Comparison of ENCODE assay signal across 23 mouse cellular contexts in genomic region chrX:167332607-167333006, GRCm38 (mm10). TPM values are rescaled to one million over a fixed set of nuclear protein-coding genes. Genes with fewer than 3 reads are reported as not detected.
A peak's percentile ranks its signal among the peaks of the same experiment; 100 is the strongest.
DNase-seq lines count a peak whose midpoint lies in the region; ATAC-seq and TF ChIP-seq lines count a peak whose summit lies in the region.
"Had no signal": no experiment of that assay in that cellular context is flagged by ENCODE, and none has a peak within 500 bp of the region (broad histone marks: within the 10 kb centered on the region; RNA-seq: fewer than 3 reads in every experiment).

No protein-coding gene starts in this region.

- 20% methylated on average over 1 of the region's 1 CpGs for WGBS in heart, embryonic 14.5 days
- WGBS in liver, embryonic 14.5 days (ENCODE audit: insufficient replicate concordance): no CpG with 5 or more reads among the region's 1 CpGs

- no peak for TF ChIP-seq EP300 in liver, embryonic 14.5 days (IDR thresholded peaks at IDR 0.05; ENCODE audit: low read depth)

- no peaks in the 10 kb centered on the region for H3K9me3 ChIP-seq in heart, embryonic 14.5 days (ENCODE audit: control insufficient read depth, low read length)
- no peaks in the 10 kb centered on the region for H3K9me3 ChIP-seq in liver, embryonic 14.5 days (ENCODE audit: control insufficient read depth, low read length)
- H3K9me3 ChIP-seq: hindbrain, embryonic 10.5 days; limb, embryonic 13.5 days; midbrain, embryonic 13.5 days; neural tube, embryonic 15.5 days had no signal

- H3K9ac ChIP-seq in heart, embryonic 14.5 days (ENCODE audit: low read length): no peak overlapping the region
- no peak overlapping the region for H3K9ac ChIP-seq in liver, embryonic 14.5 days (replicated peaks)
- H3K9ac ChIP-seq: limb, embryonic 13.5 days; midbrain, embryonic 13.5 days; neural tube, embryonic 15.5 days had no signal

- no peak for TF ChIP-seq CTCF in layer of hippocampus, adult 2 months (conservative IDR thresholded peaks at IDR 0.05)
- no peak for TF ChIP-seq CTCF in liver, embryonic 14.5 days (IDR thresholded peaks at IDR 0.05; ENCODE audit: low read depth)

- H3K36me3 ChIP-seq in heart, embryonic 14.5 days (ENCODE audit: control insufficient read depth, insufficient read depth, low read length): no peaks in the 10 kb centered on the region
- no peaks in the 10 kb centered on the region for H3K36me3 ChIP-seq in liver, embryonic 14.5 days (replicated peaks; ENCODE audit: control insufficient read depth, insufficient read depth, low read depth)
- H3K36me3 ChIP-seq: hindbrain, embryonic 10.5 days; limb, embryonic 13.5 days; midbrain, embryonic 13.5 days; neural tube, embryonic 15.5 days had no signal

- H3K4me1 ChIP-seq in heart, embryonic 14.5 days (ENCODE audit: control insufficient read depth in 2 of 2, insufficient read depth in 2 of 2, low read length in 2 of 2): peaks cover 0 to 2% of the 10 kb centered on the region in 2 experiments; a peak in 1 of 4 replicates
- H3K4me1 ChIP-seq in liver, embryonic 14.5 days (replicated peaks; ENCODE audit: control insufficient read depth in 2 of 2, insufficient read depth in 2 of 2, low read length in 1 of 2): no peaks in the 10 kb centered on the region
- H3K4me1 ChIP-seq: hindbrain, embryonic 10.5 days; limb, embryonic 13.5 days; midbrain, embryonic 13.5 days; neural tube, embryonic 15.5 days had no signal

- H3K27ac ChIP-seq in heart, embryonic 14.5 days (replicated peaks in 1 of 2; ENCODE audit: control insufficient read depth in 1 of 2, insufficient read depth in 1 of 2, low read depth in 2 of 2, low read length in 2 of 2): peak overlapping the region in 1 of 2 experiments; percentile 6; a peak in 2 of 4 replicates
- H3K27ac ChIP-seq in layer of hippocampus, adult 2 months: peak overlapping the region; percentile 55
- no peak overlapping the region for H3K27ac ChIP-seq in liver, embryonic 14.5 days
- H3K27ac ChIP-seq: gastrocnemius, adult 2 months; heart, adult 2 months; hindbrain, embryonic 10.5 days; limb, embryonic 13.5 days; midbrain, embryonic 13.5 days; neural tube, embryonic 15.5 days had no signal

- no peak for DNase-seq in heart, adult 11 months
- DNase-seq in layer of hippocampus, adult 2 months (ENCODE audit: low spot score in 2 of 2): no peak
- DNase-seq in layer of hippocampus, postnatal 36 days: no peak
- DNase-seq in R1 (ENCODE audit: low read depth, low spot score): peak; percentile 18
- DNase-seq in liver, embryonic 14.5 days (ENCODE audit: low read depth in 3 of 3, low spot score in 3 of 3): no peak
- DNase-seq in adrenal gland, adult 18-20 months (ENCODE audit: low spot score in 2 of 2): no peak
- DNase-seq in adrenal gland, adult 2 months: no peak
- DNase-seq: B cell, adult 2 months; cerebellum, postnatal 10 days; gastrocnemius, adult 2 months; heart, adult 2 months; kidney, adult 9 months; layer of hippocampus, adult 9-11 months; right cerebral cortex, postnatal 4 days; thymus, postnatal 14 days had no signal

- no peak overlapping the region for H3K4me3 ChIP-seq in heart, embryonic 14.5 days (ENCODE audit: control insufficient read depth in 1 of 2, insufficient read depth in 1 of 2, low read depth in 1 of 2, low read length in 2 of 2)
- H3K4me3 ChIP-seq in layer of hippocampus, adult 2 months: no peak overlapping the region
- no peak overlapping the region for H3K4me3 ChIP-seq in liver, embryonic 14.5 days (ENCODE audit: insufficient read depth in 1 of 2, low read depth in 2 of 2, low read length in 2 of 2)
- H3K4me3 ChIP-seq: gastrocnemius, adult 2 months; heart, adult 2 months; hindbrain, embryonic 10.5 days; limb, embryonic 13.5 days; midbrain, embryonic 13.5 days; myocyte; neural tube, embryonic 15.5 days had no signal

- ATAC-seq in heart, embryonic 14.5 days (ENCODE audit: insufficient number of reproducible peaks, insufficient read depth, low FRiP score, low read depth): peak; percentile 68
- ATAC-seq in liver, embryonic 14.5 days (ENCODE audit: insufficient read depth): peak; percentile 28; the same call in 1 of the 2 replicates
- ATAC-seq: forebrain, embryonic 14.5 days; midbrain, embryonic 13.5 days; Patski had no signal

- no peak overlapping the region for H3K4me2 ChIP-seq in heart, embryonic 14.5 days (ENCODE audit: low read length)
- H3K4me2 ChIP-seq in liver, embryonic 14.5 days (ENCODE audit: low read depth): no peak overlapping the region
- H3K4me2 ChIP-seq: limb, embryonic 13.5 days; midbrain, embryonic 13.5 days; neural tube, embryonic 15.5 days had no signal

- no peaks in the 10 kb centered on the region for H3K27me3 ChIP-seq in heart, embryonic 14.5 days (ENCODE audit: control insufficient read depth, insufficient read depth, low read length)
- H3K27me3 ChIP-seq in liver, embryonic 14.5 days (ENCODE audit: control insufficient read depth, insufficient read depth, low read length): no peaks in the 10 kb centered on the region

RNA-seq across cellular contexts. Expression of gene Tlr7, which starts 2.2 kb away (rescaled TPM):
- 0.46 and 0.77 TPM in 2 replicates for polyA plus RNA-seq in heart, embryonic 14.5 days (2014; fragmentation: Nextera tagmentation; extraction: Ambion mirVana)
- 1 to 10 TPM; 2.5 to 2.7 TPM for total RNA-seq in layer of hippocampus, adult 2 months (2021)
- total RNA-seq in layer of hippocampus, postnatal 36 days (2021): 1 to 10 TPM; 3.1 to 4.4 TPM
- 0.24 and 0.44 TPM in 2 replicates for polyA plus RNA-seq in liver, embryonic 14.5 days (2012; rRNA removed)
- 0.83 and 1.0 TPM in 2 replicates for polyA plus RNA-seq in liver, embryonic 14.5 days (2014; fragmentation: Nextera tagmentation; extraction: Ambion mirVana)
- 1 to 10 TPM; 3.0 to 7.0 TPM for total RNA-seq in adrenal gland, adult 18-20 months (2021)
- 1 to 10 TPM; 2.4 to 2.5 TPM for total RNA-seq in adrenal gland, adult 2 months (2021)
- 0.12 and 0.15 TPM in 2 replicates for polyA plus RNA-seq in adrenal gland, adult 2 months (2012; rRNA removed)
- polyA plus RNA-seq: myocyte, Patski had no signal

RNA-seq across cellular contexts. Expression of gene Prps2, which starts 49.9 kb away (rescaled TPM):
- 48.8 and 50.6 TPM in 2 replicates for polyA plus RNA-seq in heart, embryonic 14.5 days (2014; fragmentation: Nextera tagmentation; extraction: Ambion mirVana)
- total RNA-seq in layer of hippocampus, adult 2 months (2021): 10 to 100 TPM; 22.4 to 24.7 TPM
- total RNA-seq in layer of hippocampus, postnatal 36 days (2021): 10 to 100 TPM; 20.7 to 23.7 TPM
- 6.3 and 8.4 TPM in 2 replicates for polyA plus RNA-seq in liver, embryonic 14.5 days (2012; rRNA removed)
- 6.8 and 9.3 TPM in 2 replicates for polyA plus RNA-seq in liver, embryonic 14.5 days (2014; fragmentation: Nextera tagmentation; extraction: Ambion mirVana)
- total RNA-seq in adrenal gland, adult 18-20 months (2021): 10 to 100 TPM; 18.2 to 25.3 TPM
- total RNA-seq in adrenal gland, adult 2 months (2021): 10 to 100 TPM; 22.4 to 23.4 TPM
- polyA plus RNA-seq in adrenal gland, adult 2 months (2012; rRNA removed): 16.6 and 19.9 TPM in 2 replicates
